Mouse (Mus musculus) ovary, adult 18-20 months (tissue): Measurements from ENCODE around the gene Npdc1.
"Not testable (repeated sequence)": the region's sequence is repeated elsewhere in the genome, so short reads cannot be mapped to it uniquely, and the experiment has no call there.

Experiments
- DNase-seq: peaks from one replicate; pipeline ENCODE4 v3.0.0; 2022; ENCODE audit warnings: low spot score, mixed read lengths

The Npdc1 gene

GRCm38 (mm10) chr2:25395721-25396596 is 3.2 kb upstream of the Npdc1 start, which contains the start of gene Entpd2:
TSS of gene Entpd2 (plus strand) at chr2:25395874.
- no peak for DNase-seq

GRCm38 (mm10) chr2:25396597-25396983 is 2.6 kb upstream of the Npdc1 start:
- no peak for DNase-seq

GRCm38 (mm10) chr2:25397010-25397409 is 2.1 kb upstream of the Npdc1 start:
- DNase-seq, result no peak

- no peak for DNase-seq
Observed at GRCm38 (mm10) chr2:25398065-25398464, 1.1 kb upstream of the Npdc1 start.

GRCm38 (mm10) chr2:25400291-25400690 is 1.1 kb downstream of the Npdc1 start:
- no peak for DNase-seq

- DNase-seq, result peak; percentile 59
Observed at GRCm38 (mm10) chr2:25400764-25401163, 1.6 kb downstream of the Npdc1 start.

GRCm38 (mm10) chr2:25402377-25402971 is 3.3 kb downstream of the Npdc1 start:
- DNase-seq, result no peak

- peak; percentile 61 for DNase-seq
Observed at GRCm38 (mm10) chr2:25402972-25403601, 3.9 kb downstream of the Npdc1 start.

- no peak for DNase-seq
Observed at GRCm38 (mm10) chr2:25403994-25404393, 4.8 kb downstream of the Npdc1 start.

- DNase-seq, result no peak
Observed at GRCm38 (mm10) chr2:25408908-25409307, 9.8 kb downstream of the Npdc1 start.

GRCm38 (mm10) chr2:25413436-25413835 is 14.3 kb downstream of the Npdc1 start:
- DNase-seq, result not testable (repeated sequence)

- no peak for DNase-seq
Observed at GRCm38 (mm10) chr2:25417426-25417825, 18.3 kb downstream of the Npdc1 start.

- DNase-seq, result no peak
Observed at GRCm38 (mm10) chr2:25421896-25422295, 22.7 kb downstream of the Npdc1 start.

- DNase-seq, result no peak
Observed at GRCm38 (mm10) chr2:25422587-25423410, 23.6 kb downstream of the Npdc1 start, which contains the start of gene Fut7. TSS of gene Fut7 (plus strand) at chr2:25423267.

GRCm38 (mm10) chr2:25423626-25424025 is 24.5 kb downstream of the Npdc1 start:
- DNase-seq, result no peak

GRCm38 (mm10) chr2:25425481-25425880 is 26.3 kb downstream of the Npdc1 start:
- no peak for DNase-seq

GRCm38 (mm10) chr2:25426721-25427191 is 27.6 kb downstream of the Npdc1 start:
- DNase-seq, result no peak

- DNase-seq, result no peak
Observed at GRCm38 (mm10) chr2:25427256-25427655, 28.1 kb downstream of the Npdc1 start.

GRCm38 (mm10) chr2:25428442-25429236 is 29.5 kb downstream of the Npdc1 start, which contains the start of gene Abca2:
TSS of gene Abca2 (plus strand) at chr2:25428703.
- DNase-seq, result peak; percentile 89

GRCm38 (mm10) chr2:25429435-25430180 is 30.5 kb downstream of the Npdc1 start:
- DNase-seq, result no peak
